Mouse (Mus musculus) midbrain, embryonic 12.5 days (tissue): ENCODE measurements around the gene Gpank1. TPM values are rescaled to one million over a fixed set of nuclear protein-coding genes. Genes with fewer than 3 reads are reported as not detected.
A peak's percentile ranks its signal among the peaks of the same experiment; 100 is the strongest.

ENCODE experiments used
- ATAC-seq: fragments of 200-750 bp; cut with Nextera tagmentation; 2 replicates; pipeline ENCODE4 v1.8.0; 2017; ENCODE audit warnings: low read depth, moderate TSS enrichment, moderate library complexity; ENCODE audit not compliant: low FRiP score
- H3K27ac ChIP-seq: fragments of 300-500 bp; sonication (generic); replicated peaks from 2 replicates; pipeline ENCODE4 v1.5.1; 2016; ENCODE audit warnings: mild to moderate bottlenecking
- H3K27me3 ChIP-seq: fragments of 300-500 bp; sonication (generic); 2 replicates; pipeline ENCODE4 v1.6.1; 2016; ENCODE audit warnings: mild to moderate bottlenecking
- H3K36me3 ChIP-seq: fragments of 300-500 bp; sonication (generic); 2 replicates; pipeline ENCODE4 v1.6.1; 2016
- H3K4me1 ChIP-seq: fragments of 300-500 bp; sonication (generic); 2 replicates; pipeline ENCODE4 v1.6.1; 2016
- H3K4me2 ChIP-seq: fragments of 300-500 bp; sonication (generic); replicated peaks from 2 replicates; pipeline ENCODE4 v1.6.1; 2016; ENCODE audit warnings: mild to moderate bottlenecking, moderate library complexity
- H3K4me3 ChIP-seq: fragments of 300-500 bp; sonication (generic); 2 replicates; pipeline ENCODE4 v1.5.1; 2016; ENCODE audit warnings: mild to moderate bottlenecking
- H3K9ac ChIP-seq: fragments of 300-500 bp; sonication (generic); replicated peaks from 2 replicates; pipeline ENCODE4 v1.6.1; 2016; ENCODE audit warnings: mild to moderate bottlenecking, moderate library complexity
- H3K9me3 ChIP-seq: fragments of 300-500 bp; sonication (generic); 2 replicates; pipeline ENCODE4 v1.6.1; 2016; ENCODE audit warnings: mild to moderate bottlenecking
- WGBS: fragments of 180-500 bp; shearing (Covaris S2); methylation state at CpG from one replicate; pipeline ENCODE4 v1.1.7; 2016; 5-methylcytosine and 5-hydroxymethylcytosine counted together
- polyA plus RNA-seq: library from polyadenylated mRNA; unstranded; fragments of >200 nt; fragmentation: Nextera tagmentation; extraction: Ambion mirVana; gene quantifications from 2 replicates; pipeline ENCODE4 v1.2.1, GENCODE M21; 2016

Gene Gpank1
- polyA plus RNA-seq, 1 experiment from 2014 or later: 26.4 TPM

GRCm38 (mm10) chr17:35156461-35157200, 35.4 kb downstream of the Gpank1 start:
- Histone ChIP-seq H3K27me3 (no peaks in the 10 kb centered on the region), H3K9ac (no peak overlapping the region), H3K27ac (no peak overlapping the region), H3K9me3 (no peaks in the 10 kb centered on the region), H3K4me3 (no peak overlapping the region), H3K36me3 (peaks cover 100% of the 10 kb centered on the region), H3K4me2 (no peak overlapping the region), H3K4me1 (peaks cover under 1% of the 10 kb centered on the region; the same call in 1 of the 2 replicates)
- no peak for ATAC-seq
- whole genome bisulfite sequencing: 93% methylated on average over 33 of the region's 33 CpGs

- no peak overlapping the region for H3K4me2 ChIP-seq
- peaks cover 6% of the 10 kb centered on the region for H3K4me1 ChIP-seq
- peaks cover 100% of the 10 kb centered on the region for H3K36me3 ChIP-seq
- ATAC-seq: no peak
- H3K9me3 ChIP-seq: no peaks in the 10 kb centered on the region
- no peak overlapping the region for H3K9ac ChIP-seq
- 95% methylated on average over 8 of the region's 8 CpGs for WGBS
- H3K4me3 ChIP-seq: no peak overlapping the region
- H3K27me3 ChIP-seq: no peaks in the 10 kb centered on the region
- no peak overlapping the region for H3K27ac ChIP-seq
Observed at GRCm38 (mm10) chr17:35157254-35157653, 36.0 kb downstream of the Gpank1 start.

DNA sequence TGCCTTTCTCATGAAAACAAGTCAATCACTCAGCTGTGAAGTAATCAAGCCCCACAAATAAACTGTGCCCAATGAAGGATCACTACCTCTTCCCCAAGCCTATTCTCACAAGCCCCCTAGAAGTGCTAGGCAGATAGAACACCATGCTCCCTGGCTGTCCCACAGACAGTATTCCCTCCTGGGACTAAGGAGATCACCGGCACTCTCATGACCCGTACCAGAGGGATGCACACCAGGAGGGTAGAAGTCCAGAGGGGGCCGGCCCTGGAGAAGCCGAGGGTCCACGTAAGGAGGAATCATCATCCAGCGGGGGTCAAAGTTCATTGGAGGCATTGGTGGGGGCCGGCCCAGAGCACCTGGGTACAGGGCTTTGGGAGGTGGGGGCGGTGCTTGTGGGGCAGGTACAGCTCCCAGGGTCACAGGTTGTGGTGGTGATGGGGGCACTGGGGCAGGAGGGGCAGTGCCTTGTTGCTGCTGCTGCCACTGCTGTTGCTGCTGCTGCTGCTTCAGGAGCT, 36.5 kb downstream of the Gpank1 start:
- ATAC-seq: no peak
- peaks cover 11% of the 10 kb centered on the region for H3K4me1 ChIP-seq
- 91% methylated on average over 8 of the region's 8 CpGs for WGBS
- H3K27me3 ChIP-seq: no peaks in the 10 kb centered on the region
- no peak overlapping the region for H3K4me2 ChIP-seq
- no peak overlapping the region for H3K27ac ChIP-seq
- H3K4me3 ChIP-seq: no peak overlapping the region
- H3K9me3 ChIP-seq: no peaks in the 10 kb centered on the region
- H3K36me3 ChIP-seq: peaks cover 95% of the 10 kb centered on the region
- H3K9ac ChIP-seq: no peak overlapping the region

DNA sequence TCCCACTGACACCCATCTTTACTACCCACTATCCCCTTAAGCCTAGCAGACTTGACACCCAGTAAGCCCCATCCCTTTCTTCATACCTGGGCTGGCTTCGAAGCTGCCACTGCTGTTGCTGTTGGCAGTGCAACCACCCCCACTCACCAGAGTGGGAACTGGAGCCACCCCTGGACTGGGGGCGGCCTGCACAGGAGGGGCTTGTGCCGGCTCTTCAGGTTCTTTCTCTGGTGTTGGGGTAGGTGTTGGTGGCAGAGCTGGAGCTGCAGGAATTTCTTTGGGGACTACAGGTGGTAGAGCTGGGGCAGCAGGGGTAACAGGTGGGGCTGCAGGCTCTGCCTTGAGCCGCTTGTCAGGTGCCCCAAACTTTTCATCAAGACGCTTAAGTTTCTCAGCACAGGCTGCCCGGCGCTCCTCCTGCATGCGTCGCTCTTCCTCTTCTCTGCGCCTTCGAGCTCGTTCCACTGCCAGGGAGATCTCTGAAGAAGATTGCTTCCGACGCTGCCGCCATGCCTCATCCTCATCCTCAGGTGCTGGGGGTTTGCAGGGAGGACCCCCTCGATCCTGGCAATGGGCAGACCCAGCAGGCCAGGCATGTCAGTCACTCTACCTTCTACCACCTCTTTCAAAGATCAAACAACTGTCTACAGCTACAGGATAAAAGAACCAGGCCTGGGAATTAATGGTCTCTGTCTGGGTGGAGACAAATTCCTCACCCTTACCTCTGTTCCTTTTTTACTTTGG, 37.8 kb downstream of the Gpank1 start:
- H3K9me3 ChIP-seq: no peaks in the 10 kb centered on the region
- H3K9ac ChIP-seq: no peak overlapping the region
- WGBS: 92% methylated on average over 16 of the region's 16 CpGs
- no peaks in the 10 kb centered on the region for H3K27me3 ChIP-seq
- no peak overlapping the region for H3K4me2 ChIP-seq
- no peak overlapping the region for H3K27ac ChIP-seq
- H3K36me3 ChIP-seq: peaks cover 82% of the 10 kb centered on the region
- H3K4me3 ChIP-seq: no peak overlapping the region
- H3K4me1 ChIP-seq: peaks cover 18% of the 10 kb centered on the region
- ATAC-seq: no peak

DNA sequence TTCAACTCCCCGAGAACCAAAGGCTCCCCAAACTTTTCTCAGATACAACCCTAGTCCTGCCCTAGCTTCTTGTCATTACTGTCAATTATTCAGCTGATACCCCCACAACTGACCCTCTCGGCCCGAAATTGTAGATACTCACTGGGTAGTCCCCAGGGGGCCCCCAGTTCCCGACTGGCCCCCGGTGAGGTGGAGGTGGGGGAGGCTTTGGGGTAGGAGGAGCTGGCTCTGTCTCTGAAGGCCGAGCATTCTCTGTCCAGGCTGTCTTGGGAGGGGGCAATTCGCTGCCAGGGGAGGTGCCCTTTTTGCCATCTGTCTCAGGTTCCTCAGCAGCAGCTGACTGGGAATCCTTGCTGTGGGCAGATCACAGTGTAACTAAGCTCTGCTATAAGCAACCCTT, 38.4 kb downstream of the Gpank1 start:
- H3K9me3 ChIP-seq: no peaks in the 10 kb centered on the region
- 91% methylated on average over 7 of the region's 7 CpGs for WGBS
- H3K4me3 ChIP-seq: no peak overlapping the region
- no peak for ATAC-seq
- no peak overlapping the region for H3K9ac ChIP-seq
- no peaks in the 10 kb centered on the region for H3K27me3 ChIP-seq
- no peak overlapping the region for H3K4me2 ChIP-seq
- H3K4me1 ChIP-seq: peaks cover 18% of the 10 kb centered on the region
- H3K27ac ChIP-seq: no peak overlapping the region
- H3K36me3 ChIP-seq: peaks cover 76% of the 10 kb centered on the region

DNA sequence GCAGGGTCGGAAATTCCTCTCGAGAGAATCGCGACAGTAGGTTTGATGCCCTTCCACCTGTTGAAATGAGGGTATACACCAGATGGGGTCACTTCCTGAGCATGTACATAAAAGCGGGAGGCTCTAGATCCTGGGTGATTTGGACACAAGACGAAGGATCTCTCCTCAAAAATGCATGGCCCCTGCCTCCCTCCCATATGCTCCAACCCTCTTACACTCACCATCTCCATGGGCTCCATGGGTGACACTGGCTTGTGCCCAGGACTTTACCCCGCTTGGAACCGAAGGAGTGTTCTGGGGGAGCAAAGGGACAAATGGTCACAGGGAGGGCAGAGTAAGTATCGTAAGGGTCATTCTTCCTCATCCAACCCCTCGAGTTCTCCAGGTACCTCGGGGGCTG, 40.2 kb downstream of the Gpank1 start:
- Histone ChIP-seq H3K27me3 (no peaks in the 10 kb centered on the region), H3K4me3 (peak overlapping the region; percentile 99; the same call in 1 of the 2 replicates), H3K9ac (no peak overlapping the region), H3K4me1 (peaks cover 26% of the 10 kb centered on the region), H3K27ac (no peak overlapping the region), H3K9me3 (no peaks in the 10 kb centered on the region), H3K36me3 (peaks cover 58% of the 10 kb centered on the region), H3K4me2 (no peak overlapping the region)
- ATAC-seq: no peak
- 89% methylated on average over 11 of the region's 11 CpGs for WGBS

- H3K9me3 ChIP-seq: no peaks in the 10 kb centered on the region
- no peaks in the 10 kb centered on the region for H3K27me3 ChIP-seq
- H3K4me3 ChIP-seq: peak overlapping the region; percentile 99
- no peak for ATAC-seq
- peaks cover 51% of the 10 kb centered on the region for H3K36me3 ChIP-seq
- H3K9ac ChIP-seq: peak overlapping the region; percentile 100
- H3K27ac ChIP-seq: no peak overlapping the region
- WGBS: 79% methylated on average over 14 of the region's 14 CpGs
- peaks cover 29% of the 10 kb centered on the region for H3K4me1 ChIP-seq
- peak overlapping the region; percentile 77 for H3K4me2 ChIP-seq
Observed at GRCm38 (mm10) chr17:35162121-35162520, 40.9 kb downstream of the Gpank1 start.

- H3K9ac ChIP-seq: peak overlapping the region; percentile 100
- H3K4me1 ChIP-seq: peaks cover 29% of the 10 kb centered on the region
- H3K27me3 ChIP-seq: no peaks in the 10 kb centered on the region
- peak overlapping the region; percentile 77 for H3K4me2 ChIP-seq
- peak overlapping the region; percentile 99 for H3K4me3 ChIP-seq
- peak overlapping the region; percentile 16; the same call in 1 of the 2 replicates for H3K27ac ChIP-seq
- no peaks in the 10 kb centered on the region for H3K9me3 ChIP-seq
- 57% methylated on average over 12 of the region's 12 CpGs for WGBS
- ATAC-seq: no peak
- H3K36me3 ChIP-seq: peaks cover 45% of the 10 kb centered on the region
Observed at GRCm38 (mm10) chr17:35162730-35163129, 41.5 kb downstream of the Gpank1 start.

- Histone ChIP-seq H3K9ac (peak overlapping the region; percentile 100), H3K4me1 (peaks cover 29% of the 10 kb centered on the region), H3K4me2 (peak overlapping the region; percentile 77), H3K36me3 (peaks cover 37% of the 10 kb centered on the region), H3K9me3 (no peaks in the 10 kb centered on the region), H3K4me3 (peak overlapping the region; percentile 99), H3K27ac (peak overlapping the region; percentile 97), H3K27me3 (no peaks in the 10 kb centered on the region)
- 15% methylated on average over 8 of the region's 8 CpGs for WGBS
- ATAC-seq: no peak
Observed at GRCm38 (mm10) chr17:35163326-35164081, 42.2 kb downstream of the Gpank1 start.

- H3K4me3 ChIP-seq: peak overlapping the region; percentile 99
- WGBS: 0% methylated on average over 25 of the region's 28 CpGs
Observed at GRCm38 (mm10) chr17:35164218-35164567, 42.9 kb downstream of the Gpank1 start.

DNA sequence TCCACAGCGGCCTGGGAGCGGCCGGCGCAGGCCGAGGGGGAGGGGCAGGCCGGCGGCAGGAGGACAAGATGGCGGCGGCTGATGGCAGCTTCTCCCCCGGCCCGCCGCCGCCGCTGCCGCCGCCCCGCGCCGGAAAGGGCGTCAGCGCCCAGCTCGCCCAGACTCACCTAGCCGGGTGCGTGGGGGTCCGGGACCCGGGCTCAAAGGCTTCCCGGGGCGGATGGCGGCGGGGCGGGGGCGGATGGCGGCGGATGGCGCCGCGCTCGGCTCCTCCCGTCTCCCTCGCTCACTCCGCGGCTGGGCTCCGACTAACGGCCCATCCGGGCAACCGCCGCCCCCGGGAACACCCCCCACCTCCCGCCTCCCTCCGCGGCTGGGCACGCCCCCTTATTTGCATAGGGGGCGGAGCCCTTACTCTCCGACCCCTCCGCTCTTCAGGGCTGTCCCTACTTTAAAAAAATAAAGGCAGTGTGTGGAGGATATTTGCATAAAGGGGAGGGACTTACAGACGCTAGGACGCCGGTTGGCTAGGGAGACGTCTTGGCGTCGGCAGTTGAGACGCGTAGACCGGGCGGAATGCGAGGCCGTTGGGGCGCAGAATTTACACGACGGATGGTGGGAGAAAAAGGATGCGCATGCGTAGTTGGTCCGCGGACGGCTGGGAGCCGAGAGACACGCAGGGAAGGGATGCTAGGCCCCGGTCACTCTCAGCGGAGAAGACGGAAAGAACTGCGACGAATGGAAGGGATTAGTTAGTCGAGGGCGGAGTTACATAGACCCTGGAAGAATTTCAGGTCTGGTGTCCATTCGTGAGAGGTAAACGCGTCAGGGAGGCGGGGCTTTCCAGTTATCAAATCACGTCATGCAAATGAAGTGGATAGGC, 43.6 kb downstream of the Gpank1 start, which contains the start of gene Prrc2a:
Gene Prrc2a, minus strand, starts transcription at position 330 of the 883 bp plus-strand sequence.
- H3K4me1 ChIP-seq: peaks cover 30% of the 10 kb centered on the region
- peak within 1 kb of the TSS; percentile 97 for H3K27ac ChIP-seq
- peak; percentile 93 for ATAC-seq
- H3K27me3 ChIP-seq: no peaks in the 10 kb centered on the region
- H3K9me3 ChIP-seq: no peaks in the 10 kb centered on the region
- H3K36me3 ChIP-seq: peaks cover 24% of the 10 kb centered on the region
- H3K4me2 ChIP-seq: peak within 1 kb of the TSS; percentile 77
- under 1% methylated on average over 64 of the region's 89 CpGs for WGBS
- H3K4me3 ChIP-seq: peak within 1 kb of the TSS; percentile 99
- peak within 1 kb of the TSS; percentile 100 for H3K9ac ChIP-seq

More at GRCm38 (mm10) chr17:35164218-35164567, 42.9 kb downstream of the Gpank1 start:
- Histone ChIP-seq H3K4me2 (peak overlapping the region; percentile 77), H3K9me3 (no peaks in the 10 kb centered on the region), H3K9ac (peak overlapping the region; percentile 100), H3K27me3 (no peaks in the 10 kb centered on the region), H3K4me1 (peaks cover 30% of the 10 kb centered on the region), H3K27ac (peak overlapping the region; percentile 97), H3K36me3 (peaks cover 30% of the 10 kb centered on the region)
- no peak for ATAC-seq
